Mouse (Mus musculus) E14TG2a.4 (cell line): Measurements from ENCODE around the gene Kdm5a.

Source experiments
- CTCF ChIP-seq: conservative IDR thresholded peaks from 2 replicates; pipeline ENCODE4 v1.5.1; 2014; ENCODE audit warnings: low read length
- POU5F1 ChIP-seq: IDR thresholded peaks from 2 replicates; pipeline ENCODE4 v1.6.1; 2014; ENCODE audit warnings: low read length, borderline replicate concordance

GRCm38 (mm10) chr6:120450208-120450607, 86.3 kb downstream of the Kdm5a start:
- TF ChIP-seq CTCF (no peak), POU5F1 (no peak)
